Mouse (Mus musculus) MEL (cell line): ENCODE data around the gene Spsb1.

Experiments
- GATA1 ChIP-seq: IDR thresholded peaks from 2 replicates; pipeline ENCODE4 v1.6.1; 2011; ENCODE audit warnings: low read depth, low read length, improper control_type of control experiment
- MEF2A ChIP-seq: IDR thresholded peaks from 2 replicates; pipeline ENCODE4 v1.6.1; 2014; ENCODE audit warnings: low read depth, mild to moderate bottlenecking, inconsistent platforms, low read length, improper control_type of control experiment; ENCODE audit not compliant: poor library complexity, insufficient replicate concordance, severe bottlenecking; ENCODE audit errors: extremely low read depth
- ZKSCAN1 ChIP-seq: IDR thresholded peaks from 2 replicates; pipeline ENCODE4 v1.6.1; 2012; ENCODE audit warnings: low read depth, mild to moderate bottlenecking, inconsistent platforms, low read length, improper control_type of control experiment, moderate library complexity

DNA sequence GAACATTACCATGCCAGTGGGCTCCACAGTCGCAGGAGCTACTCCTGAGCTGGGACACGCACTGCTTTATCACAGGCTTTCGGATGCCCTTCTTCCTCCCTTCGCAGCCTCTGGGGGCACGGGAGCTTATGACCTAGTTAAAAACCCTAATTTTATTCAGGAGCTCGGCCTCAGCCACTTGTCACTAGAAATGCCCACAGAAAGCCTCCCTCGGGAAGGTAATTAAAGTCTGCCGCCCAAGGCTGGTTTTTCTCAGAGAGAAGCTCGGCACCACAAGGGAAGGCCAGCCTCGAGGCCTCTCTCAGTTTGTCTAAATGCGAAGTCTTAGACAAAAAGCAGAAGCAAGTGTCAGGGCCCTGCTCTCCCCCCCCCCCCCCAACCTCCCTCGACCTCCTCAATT lies 10.6 kb downstream of the Spsb1 start:
- TF ChIP-seq GATA1 (no peak), MEF2A (no peak), ZKSCAN1 (no peak)
